Mouse (Mus musculus): ENCODE results near the gene Use1. TPM values are rescaled to one million over a fixed set of nuclear protein-coding genes. Genes with fewer than 3 reads are reported as not detected.

Use1 gene
- polyA plus RNA-seq, 3 experiments from 2014 or later, result 185 to 341 (median 339) TPM

DNA sequence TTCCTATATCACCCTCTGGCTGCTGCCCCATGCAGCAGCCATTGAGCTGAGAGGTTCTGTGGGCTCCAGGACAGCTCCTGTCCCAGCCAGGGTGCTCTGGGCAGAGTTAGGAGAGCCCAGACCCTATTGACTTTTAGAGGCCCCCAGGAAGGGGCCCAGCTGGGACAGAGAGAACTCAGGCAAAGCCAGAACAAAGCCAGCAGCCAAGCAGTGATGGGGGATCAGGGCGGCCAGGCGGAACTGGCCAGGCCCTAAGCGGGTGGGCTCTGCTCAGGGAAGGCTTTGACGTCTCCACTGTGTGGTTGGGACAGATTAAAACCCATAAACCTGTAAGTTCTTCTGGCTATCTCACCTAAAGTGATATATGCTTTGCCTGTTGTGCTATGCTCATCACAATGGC is 12.4 kb downstream of the Use1 start:
- ATAC-seq, result no peak

DNA sequence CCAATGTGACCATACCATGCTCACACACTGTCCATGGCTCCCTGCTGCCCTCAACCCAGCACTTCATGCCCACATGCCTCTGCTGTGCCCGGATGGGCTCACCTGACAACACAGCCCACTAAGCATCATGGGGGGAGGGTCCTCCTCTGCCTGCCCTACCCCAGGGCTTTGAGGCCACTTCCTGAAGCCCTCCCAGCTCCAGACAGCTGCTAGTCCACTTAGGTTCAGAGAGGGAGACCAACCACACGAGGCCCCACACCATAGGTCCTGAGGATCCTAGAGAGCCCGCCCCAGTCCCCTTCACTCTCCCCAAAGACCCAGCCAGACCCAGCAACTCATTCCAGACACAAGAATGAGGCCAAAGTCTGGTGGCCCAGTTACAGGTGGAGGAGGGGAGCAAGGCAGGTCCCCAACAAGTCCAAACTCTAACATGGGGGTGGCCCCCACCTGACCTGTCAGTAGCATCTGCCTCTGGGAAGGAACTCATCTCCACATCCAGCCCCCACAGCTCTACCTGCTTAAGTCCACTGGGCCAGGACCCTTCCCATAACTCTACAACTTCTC is 12.9 kb downstream of the Use1 start:
- ATAC-seq, result no peak

DNA sequence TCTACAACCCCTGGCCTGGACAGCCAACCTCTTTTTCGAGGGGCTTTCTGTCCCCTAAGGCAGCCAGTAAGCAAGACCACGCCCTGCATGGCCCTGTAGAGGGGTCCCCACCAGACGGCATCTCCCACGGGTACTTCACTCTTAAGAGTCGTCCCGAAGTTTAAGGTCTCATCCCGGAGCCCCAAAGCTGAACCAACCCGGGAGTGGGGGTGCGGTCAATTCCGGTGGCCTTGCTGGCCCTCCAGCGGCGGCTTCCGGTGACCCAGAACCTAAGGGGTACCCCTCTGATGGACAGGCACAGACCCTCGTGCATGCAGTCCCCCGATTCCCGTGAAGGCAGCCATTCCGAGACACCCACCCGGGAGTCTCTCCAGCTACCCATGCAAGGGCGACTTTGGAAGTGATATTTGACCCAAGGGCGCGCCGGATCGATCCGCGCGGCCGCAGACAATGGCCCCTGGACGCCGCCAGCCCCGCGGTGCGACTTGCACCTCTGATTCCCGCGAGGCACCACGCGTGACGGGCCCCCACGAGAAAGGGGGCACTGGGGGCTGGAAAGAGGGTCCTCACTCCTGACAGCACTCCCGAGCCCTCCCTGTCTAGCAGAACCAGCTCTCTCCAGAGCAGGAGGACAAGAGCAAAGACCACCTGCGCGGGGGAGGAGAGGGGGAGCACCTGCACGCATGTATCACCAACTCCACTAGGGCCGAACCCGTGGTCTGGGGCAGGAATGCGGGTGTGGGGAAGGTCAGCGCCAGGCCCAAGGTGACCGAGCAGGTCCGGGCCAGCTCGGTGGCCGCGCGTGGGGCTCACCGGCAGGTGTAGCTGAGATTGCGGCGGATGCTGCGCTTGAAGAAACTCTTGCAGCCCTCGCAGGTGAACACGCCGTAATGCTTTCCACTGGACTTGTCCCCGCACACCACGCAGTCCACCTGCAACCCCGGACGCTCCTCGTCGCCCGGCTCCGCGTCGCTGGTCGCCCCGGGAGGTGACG is 13.8 kb downstream of the Use1 start:
- no peak for ATAC-seq

DNA sequence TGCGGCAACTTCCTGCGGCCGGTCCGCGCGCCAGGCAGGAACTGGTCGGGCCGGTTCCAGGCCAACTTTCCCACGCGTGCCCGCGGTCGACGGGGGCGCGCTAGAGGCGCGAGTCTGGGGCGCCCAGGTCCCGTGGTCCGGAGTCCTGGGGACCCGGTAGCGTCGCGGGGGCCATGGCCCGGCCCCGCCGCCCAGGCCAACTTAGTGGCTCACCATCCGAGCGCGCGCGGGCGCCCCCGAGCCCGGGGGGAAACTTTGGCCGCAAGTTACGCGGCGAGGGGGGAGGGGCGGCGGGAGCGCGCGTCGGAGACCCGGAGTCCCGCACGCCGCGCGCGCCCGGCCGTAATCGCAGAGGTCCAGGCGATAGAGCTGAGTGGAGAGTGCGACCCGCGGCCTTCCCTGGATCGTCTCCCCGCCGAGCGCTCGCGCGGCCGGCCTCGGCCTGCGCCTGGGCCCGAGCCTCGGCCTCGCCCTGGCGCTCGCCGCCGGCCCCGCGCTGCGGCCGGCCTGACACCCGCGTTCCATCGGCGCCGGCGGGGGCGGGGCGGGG is 14.8 kb downstream of the Use1 start, which contains the start of gene Nr2f6:
Nr2f6 (minus strand) TSS at position 540 of the 550 bp plus-strand sequence.
- no peak for ATAC-seq

- peak; percentile 69 for ATAC-seq
These were observed 15.6 kb downstream of the Use1 start for GRCm38 (mm10) chr8:71381971-71382961.

GRCm38 (mm10) chr8:71383396-71383795 is 16.7 kb downstream of the Use1 start:
- no peak for ATAC-seq

DNA sequence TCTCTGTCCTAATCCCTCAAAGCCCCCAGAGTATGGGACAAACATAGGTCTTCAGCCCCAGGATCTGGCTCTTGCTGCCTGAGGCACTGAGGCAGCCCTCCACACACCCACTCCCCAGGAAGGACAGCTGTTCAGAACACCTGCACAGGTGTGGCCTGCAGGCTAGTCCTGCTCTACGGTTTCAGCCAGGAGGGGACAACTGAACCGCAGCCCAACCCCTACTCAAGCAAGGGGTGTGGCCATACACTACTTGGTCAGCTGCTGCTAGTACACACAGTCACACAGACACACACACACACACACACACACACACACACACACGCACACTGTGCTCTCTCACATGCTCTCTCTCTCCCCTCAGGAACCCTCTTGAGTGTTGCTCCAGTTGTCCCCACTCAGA is 17.2 kb downstream of the Use1 start:
- ATAC-seq, result no peak

- ATAC-seq, result no peak
These were observed 18.7 kb downstream of the Use1 start for GRCm38 (mm10) chr8:71385212-71385835.

GRCm38 (mm10) chr8:71388267-71388666 is 21.6 kb downstream of the Use1 start:
- no peak for ATAC-seq

DNA sequence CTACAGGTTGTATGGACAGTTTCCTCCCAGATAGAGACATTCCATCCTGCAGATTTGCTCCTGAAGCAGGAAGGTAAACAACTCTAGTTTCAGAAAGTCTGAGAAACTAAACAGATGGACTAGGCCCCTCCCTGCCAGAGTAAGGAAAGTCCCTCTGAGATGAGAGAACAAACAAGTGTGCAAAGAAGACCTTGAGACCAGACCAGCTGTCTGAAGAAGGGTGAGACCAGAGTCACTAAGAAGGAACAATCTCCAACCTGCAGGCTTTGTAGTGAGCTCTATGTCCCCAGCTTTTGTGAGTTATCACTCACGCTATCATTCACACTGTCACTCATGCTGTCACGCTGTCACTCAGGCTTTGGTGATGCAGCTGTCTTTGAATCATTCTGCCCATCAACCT is 25.0 kb downstream of the Use1 start:
- ATAC-seq, result no peak

- no peak for ATAC-seq
These were observed 25.7 kb downstream of the Use1 start for GRCm38 (mm10) chr8:71392391-71392790.

DNA sequence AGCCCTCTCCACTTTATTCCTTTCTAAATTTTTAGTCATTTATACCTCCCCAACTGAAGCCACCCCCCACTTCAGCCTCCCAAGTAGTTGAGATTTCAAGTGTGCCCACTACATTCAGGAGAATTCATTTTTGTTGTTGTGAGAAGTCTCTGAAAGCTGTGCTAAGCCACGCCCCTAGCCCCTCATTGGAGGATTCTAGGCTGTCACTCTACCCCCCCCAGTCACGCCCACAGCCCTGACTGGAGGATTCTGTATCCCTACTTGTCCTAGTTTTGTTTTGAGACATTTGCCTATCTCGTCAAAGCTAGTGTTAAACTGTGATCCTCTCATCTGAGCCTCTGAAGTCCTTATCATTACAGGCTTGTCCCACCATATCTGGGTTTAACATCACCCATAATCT is 26.2 kb downstream of the Use1 start:
- ATAC-seq, result no peak

GRCm38 (mm10) chr8:71394481-71394880 is 27.8 kb downstream of the Use1 start:
- no peak for ATAC-seq

DNA sequence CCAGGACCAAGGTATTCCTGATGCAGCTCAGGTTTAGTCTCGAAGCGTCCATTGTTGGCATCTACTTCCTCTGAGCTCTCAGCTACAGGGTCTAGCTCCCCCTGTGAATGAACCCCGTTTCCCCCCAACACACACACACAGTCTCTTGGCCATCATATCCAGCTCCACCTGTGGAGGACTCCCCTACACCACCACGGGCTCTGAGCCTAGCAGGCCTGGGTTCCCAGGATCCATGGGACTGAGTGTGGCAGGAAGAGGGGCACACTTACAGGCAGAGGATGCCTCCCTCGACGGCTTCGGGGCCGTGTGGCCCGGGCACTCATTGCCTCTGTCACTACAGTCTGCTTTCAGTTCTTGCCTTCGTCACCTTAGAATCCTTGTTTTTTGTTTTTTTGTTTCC is 28.4 kb downstream of the Use1 start:
- ATAC-seq, result no peak

DNA sequence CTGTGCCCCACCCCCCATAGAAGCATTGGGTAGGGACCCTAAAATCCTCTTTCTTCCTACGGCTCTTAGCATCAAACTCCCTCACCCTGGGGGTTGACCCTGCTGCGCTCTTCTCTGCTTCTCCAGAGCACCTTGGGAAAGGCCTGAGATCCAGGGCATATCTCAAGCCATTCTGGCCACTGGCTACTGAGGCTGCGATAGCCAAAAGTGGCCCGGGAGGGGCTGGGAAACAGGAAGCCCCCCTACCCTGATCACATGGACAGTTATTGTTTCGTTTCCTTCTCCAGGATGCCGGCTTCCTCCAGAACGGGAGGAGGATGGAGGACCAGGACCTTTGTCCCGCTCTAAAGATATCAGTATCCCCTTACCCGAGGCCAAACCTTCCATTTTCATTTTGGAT is 29.0 kb downstream of the Use1 start, which contains the start of gene Ushbp1:
Ushbp1 (minus strand) TSS at position 174 of the 400 bp plus-strand sequence.
- no peak for ATAC-seq

DNA sequence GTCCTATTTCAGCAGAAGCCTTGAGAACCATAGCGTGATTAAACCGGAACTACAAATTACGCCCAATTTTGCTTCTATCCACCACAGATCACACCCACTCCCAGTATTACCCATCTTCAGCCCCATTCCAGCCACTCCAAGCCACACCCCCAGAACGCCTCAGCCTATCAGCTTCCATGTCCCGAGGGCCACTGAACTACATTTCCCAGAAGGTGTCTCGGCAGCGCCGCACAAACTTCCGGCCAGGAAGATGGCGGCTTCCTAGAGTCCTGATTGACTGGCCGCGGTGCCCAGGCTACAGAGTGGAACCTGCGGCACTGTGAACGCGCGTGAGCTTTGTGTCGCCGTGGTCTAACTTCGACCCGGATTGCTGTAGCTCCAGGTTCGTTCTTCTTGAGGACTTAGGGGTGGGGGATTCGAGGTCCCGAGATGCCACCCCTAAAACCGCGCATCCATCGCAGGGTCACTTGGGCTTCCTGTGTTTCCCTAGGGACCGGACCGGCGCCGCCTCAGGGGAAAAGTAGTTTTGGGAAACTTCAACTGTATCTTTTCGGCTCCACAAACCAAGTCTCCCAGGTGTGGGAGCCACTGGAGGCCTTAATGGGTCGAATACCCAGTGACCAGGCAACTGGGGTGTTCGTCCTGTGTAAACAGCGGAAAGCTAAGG is 30.1 kb downstream of the Use1 start, which contains the start of gene Babam1:
Babam1 (plus strand) TSS at position 223 of the 667 bp plus-strand sequence.
- peak; percentile 99 for ATAC-seq

- ATAC-seq, result no peak
These were observed 31.1 kb downstream of the Use1 start for GRCm38 (mm10) chr8:71397701-71398100.

GRCm38 (mm10) chr8:71400826-71401225 is 34.2 kb downstream of the Use1 start:
- no peak for ATAC-seq

DNA sequence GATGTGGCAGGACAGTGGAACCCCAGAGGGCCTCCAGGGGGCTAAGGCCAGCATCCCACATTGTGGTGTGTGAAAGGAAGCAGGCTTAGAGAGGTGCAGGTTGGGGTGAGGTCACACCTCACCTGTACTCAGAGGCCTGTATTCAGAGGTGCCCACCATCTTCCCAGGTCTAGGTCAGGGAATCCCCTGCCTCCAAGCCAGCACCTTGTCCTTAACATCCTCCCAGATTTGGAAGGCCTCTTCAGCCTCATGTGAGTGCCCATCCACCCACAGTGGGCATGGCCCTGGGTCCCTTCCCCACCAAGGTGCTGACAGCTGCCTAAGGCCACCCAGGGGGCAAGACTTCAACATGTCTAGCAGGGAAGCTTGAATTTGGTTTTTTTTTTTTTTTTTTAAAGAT is 34.8 kb downstream of the Use1 start:
- no peak for ATAC-seq

DNA sequence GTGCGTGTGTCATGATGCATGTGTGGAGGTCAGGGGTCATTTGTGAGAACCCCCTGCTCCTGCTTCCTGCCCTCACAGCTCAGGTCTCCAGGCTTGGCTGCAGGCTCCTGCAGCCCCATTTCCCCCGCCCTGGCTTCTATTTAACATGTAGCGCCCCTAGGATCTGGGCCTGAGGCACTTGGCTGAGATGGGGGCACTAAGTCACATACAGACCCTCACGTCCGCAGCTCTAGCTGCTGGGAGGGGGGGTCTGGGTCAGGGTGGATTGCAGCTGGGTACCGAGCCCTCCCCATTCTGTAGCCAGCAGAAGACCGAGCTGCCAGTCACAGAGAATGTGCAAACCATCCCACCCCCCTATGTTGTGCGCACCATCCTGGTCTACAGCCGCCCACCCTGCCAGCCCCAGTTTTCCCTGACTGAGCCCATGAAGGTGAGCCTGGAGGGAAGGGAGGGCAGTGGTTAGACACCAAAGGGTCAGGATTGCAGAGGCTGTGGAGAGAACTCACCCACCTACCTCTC is 35.9 kb downstream of the Use1 start:
- ATAC-seq, result no peak

All from inflammation-experienced regulatory T-cells, adult 6 months (primary cell).